Mouse (Mus musculus) induced T-regulatory cell, adult 2 months (primary cell): ENCODE data around the gene Gm525.
"Not testable (repeated sequence)": the region's sequence is repeated elsewhere in the genome, so short reads cannot be mapped to it uniquely, and the experiment has no call there.

Experiments used
- DNase-seq: peaks from one replicate; pipeline ENCODE4 v3.0.0-alpha.2; 2012; ENCODE audit warnings: low read depth

Gene Gm525

DNA sequence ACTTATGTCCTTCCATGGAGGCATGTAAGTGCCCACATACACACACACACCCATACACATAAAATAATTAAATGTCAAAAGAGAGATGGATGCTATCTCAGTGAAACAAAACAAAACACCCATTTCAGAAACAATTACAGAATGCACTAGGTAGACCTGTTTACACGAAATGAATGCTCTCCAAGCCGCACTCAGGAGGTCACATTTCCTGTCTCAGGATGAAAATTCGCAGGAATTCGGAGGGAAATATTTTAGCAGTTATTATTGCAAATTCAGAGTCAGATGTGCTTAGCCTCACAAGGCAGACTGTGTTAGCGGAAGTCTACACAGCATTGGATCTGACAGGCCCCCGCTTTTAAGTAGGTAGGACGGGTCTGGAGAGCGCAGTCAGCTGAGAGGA lies at the start of gene Gm525:
Gm525 (plus strand) TSS at position 301 of the 400 bp plus-strand sequence.
- no peak for DNase-seq

DNA sequence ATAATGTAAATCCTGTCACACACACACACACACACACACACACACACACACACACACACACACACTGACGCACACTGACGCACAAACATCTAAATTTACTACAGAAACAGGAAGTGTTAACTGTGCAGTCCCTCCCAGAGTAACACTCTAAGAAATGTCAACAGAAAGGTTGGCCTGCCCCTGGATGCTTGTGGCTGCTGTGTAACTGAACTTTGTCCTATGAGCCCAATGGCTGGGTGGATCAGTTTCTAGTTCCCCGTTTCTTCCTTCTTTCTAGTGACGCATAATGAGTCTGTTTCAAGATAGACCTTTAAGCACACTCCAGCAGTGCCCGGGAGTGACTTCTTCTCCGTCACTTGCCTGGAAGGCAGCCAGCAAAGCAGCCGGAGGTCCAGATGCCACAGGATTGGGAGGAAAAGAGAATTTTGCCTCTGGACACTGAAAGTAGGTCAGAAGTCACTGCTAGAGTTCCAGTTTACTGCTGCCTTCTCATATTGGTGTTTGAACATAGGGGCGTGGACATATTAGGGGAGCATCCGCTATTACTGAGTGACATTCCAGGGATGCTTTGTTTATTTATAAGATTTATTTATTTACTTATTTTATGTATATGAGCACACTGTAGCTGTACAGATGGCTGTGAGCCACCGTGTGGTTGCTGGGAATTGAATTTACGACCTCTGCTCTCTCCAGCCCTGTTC lies 49.3 kb upstream of the Gm525 start:
- peak; percentile 82 for DNase-seq

DNA sequence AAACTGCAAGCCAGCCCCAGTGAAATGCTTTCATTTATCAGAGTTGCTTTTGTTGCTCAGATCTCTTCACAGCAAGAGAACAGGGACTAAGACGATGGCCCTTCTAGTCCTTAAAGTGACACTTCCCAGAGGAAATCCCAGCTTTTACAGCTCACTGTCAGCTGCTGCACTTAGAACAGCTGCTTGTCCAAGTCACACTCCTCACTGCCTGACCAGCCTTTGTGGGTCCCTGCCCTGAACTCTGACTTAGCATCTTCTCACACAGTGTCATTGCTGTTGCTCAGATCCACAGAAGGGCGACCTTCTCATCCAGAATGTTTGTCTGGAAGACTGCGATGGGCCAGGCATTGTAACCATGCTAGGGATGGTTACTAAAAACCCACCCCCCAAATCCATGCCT lies 48.0 kb upstream of the Gm525 start:
- DNase-seq, result no peak

DNA sequence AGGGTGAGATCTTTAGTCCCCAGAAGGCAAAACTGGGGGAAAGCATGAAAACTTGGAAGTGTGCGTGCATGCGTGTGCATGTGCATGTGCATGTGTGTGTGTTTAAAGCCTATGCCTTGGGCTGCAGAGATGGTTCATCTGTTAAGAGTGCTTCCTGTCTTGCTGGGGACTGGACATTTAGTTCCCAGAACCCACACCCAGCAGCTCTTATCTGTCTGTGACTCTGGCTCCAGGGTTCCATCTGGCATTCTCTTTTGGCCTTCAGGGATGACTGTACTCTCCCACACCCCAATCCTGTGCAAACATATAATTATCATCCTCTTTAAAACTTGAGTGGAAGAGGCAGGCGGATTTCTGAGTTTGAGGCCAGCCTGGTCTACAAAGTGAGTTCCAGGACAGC lies 47.5 kb upstream of the Gm525 start:
- DNase-seq, result no peak

DNA sequence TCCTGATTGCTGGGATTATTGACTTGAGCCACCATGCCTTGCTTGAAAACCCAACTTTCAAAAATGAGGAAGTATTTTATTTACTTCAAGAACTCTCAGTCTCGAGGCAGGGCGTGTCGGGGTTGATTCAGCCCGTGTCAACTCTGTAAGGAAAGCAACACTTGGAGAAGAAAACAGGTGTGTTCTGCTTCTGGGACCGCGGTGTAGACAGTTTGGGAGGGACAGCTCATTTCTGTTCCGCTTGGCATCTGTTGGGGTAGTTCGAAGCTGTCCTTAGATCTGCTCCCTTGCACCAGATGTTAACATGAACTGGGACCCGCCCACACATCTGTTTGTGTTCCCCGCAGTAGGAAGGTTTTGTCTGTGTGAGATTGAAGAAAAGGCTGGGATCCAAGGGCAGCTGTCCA lies 45.7 kb upstream of the Gm525 start:
- DNase-seq, result peak; percentile 38

DNA sequence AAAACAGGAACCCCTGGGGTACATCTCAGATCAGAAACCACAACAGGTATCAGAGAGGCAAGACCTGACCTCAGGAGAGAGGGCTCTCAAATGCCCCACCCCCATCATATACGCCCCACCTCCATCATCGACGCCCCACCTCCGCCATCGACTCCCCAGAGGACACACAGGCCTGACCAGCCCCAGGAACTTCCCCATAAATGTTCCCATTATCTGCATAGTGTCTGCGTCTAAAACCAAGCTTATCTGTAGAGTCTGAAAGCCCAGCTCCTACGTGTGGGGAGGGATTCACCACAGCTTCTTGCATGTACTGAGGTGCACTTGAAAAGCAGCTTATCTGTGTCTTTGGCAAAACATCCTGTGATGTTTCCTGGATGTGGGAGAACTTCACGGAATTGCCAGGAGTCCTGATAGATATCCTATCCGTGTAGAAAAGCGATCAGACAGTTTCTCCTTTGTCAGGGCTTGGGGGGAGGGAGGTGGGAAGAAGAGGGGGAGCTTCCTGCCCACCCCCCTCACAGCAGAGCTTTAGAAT lies 44.7 kb upstream of the Gm525 start:
- DNase-seq, result peak; percentile 44

DNA sequence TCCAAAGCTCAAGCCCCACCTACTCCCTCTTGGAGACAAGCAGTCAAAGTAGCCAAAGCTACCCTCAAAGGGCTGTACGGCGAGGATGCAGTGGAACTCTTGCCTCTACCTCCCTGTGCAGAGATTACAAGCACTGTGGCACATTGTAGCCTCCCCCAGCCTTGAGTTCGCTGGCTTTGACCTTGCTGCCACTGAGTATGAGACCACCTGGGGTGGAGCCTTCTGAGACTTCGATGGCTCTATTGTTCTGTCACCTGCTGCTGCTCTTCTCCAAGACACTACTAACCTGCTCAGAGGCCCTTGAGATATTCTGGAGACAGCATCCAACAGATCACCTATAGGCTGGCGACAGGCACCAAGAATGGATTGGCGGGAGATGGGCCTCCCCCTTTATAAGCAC lies 43.1 kb upstream of the Gm525 start:
- DNase-seq, result no peak

DNA sequence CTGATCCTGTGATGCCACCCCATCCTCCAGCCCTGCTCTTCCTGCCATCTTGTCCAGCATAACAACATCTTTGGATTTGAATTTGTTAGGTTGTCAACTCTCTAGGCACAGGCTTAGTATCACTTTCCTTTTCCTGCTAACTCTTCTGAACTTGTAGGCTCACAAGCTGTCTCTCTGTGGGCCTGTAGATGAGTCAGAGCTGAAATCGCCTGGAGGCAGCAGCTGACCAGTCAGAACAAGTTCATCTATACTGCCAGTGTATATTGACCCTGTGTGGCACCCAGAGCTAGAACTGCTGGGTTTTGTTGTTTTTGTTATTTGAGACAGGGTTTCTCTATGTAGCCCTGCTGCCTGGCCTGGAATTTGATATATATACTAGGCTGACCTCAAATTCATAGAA lies 42.5 kb upstream of the Gm525 start:
- DNase-seq, result no peak

DNA sequence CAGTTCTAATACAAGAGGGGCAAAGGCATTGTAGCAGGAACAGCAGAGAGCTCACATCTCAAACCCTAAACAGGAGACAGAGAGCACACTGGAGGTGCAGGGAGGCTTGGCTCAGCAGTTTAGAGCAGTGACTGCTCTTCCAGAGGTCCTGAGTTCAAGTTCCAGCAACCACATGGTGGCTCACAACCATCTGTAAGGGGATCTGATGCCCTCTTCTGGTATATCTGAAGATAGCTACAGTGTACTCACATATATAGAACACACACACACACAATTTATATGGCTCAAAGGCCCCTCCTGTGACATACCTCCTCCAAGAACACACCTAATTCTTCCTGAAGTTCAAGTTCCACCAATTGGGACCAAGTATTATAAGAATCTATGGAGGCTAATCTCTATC lies 39.0 kb upstream of the Gm525 start:
- DNase-seq, result no peak

DNA sequence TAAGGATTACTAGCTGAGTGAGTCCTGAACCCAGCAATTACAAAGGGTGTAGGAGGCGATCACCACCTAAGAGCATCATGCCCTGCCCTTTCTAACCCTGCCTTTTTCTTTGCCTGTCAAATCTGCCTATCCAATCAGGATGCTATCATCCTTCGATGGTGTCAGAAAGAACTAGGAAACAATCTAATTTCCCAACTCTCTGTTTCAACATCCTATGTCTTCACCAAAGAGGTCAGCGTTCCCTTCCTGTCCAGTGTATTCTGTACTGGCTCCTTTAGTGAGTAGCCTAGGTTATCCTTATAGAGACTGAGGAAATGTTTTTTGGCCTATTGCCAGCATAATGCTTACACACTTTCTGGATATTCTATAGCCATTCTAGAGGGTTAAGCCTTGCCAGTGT lies 38.1 kb upstream of the Gm525 start:
- no peak for DNase-seq

DNA sequence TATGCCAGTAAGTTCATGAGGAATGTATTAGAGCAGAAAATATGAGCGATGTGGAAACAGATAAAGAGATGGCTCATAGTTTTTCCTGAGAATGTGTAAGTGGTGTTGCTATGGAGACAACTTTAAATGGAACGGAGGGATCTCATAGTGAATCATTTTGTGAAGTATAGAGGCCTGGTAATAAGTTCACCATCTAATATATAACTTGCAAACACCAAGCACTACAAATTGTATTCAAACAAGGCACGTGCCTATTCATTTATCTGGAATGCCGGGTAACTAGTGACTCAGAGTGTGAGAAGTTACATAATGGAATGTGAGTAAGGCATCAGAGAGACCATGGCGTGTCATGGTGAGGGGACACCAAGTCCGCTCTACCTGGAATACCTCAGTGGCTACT lies 35.1 kb upstream of the Gm525 start:
- DNase-seq, result no peak

DNA sequence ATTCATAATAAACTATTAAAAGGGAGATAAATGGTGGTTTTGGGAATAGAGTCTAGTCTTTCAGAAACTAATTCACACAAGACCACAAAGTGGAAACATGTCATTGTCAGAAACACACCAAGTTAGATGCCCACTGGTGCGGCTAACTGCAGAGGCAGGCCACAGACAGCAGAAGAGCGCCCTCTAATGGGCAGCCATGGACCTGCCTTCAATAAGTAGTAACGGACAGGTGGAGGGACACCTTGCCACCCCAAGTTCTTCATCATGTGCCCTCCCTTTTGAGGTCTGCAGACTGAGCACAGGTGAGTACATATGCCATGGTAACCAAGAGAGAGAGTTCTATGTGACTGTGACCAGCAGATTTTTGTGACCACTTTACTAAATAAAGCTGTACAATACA lies 34.3 kb upstream of the Gm525 start:
- DNase-seq, result peak; percentile 80

DNA sequence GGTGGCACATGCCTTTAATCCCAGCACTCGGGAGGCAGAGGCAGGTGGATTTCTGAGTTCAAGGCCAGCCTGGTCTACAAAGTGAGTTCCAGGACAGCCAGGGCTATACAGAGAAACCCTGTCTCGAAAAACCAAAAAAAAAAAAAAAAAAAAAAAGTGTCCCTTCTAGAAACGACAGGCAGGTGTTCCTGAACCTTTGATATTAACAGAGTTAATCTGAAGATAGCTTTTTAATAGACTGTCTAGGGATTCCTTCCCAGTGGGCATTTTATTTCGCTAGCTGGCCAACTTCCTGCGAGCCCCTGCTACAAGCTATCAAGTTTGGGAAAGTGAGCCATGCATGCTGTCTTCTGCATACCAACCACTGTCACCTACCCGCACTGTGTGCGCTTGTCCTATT lies 32.6 kb upstream of the Gm525 start:
- not testable (repeated sequence) for DNase-seq

DNA sequence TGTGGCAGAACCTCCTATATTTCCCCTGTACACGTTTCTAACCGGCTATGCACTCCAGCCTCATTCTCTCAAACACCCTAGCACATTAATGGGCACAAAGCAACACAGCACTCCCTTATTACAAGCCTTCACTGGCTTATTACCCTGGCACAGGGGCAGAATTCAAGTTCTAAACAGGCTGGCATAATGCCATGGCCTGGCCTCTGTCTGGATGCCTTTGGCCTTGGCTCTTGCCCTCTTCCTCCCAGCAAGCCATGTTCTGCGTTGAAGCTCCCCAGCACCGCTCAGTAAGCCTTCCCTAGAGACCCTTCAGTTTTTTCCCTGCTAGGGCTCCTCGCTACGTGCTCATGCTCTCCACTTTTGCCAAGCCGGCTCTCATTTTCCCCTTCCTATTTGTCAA lies 30.6 kb upstream of the Gm525 start:
- no peak for DNase-seq

DNA sequence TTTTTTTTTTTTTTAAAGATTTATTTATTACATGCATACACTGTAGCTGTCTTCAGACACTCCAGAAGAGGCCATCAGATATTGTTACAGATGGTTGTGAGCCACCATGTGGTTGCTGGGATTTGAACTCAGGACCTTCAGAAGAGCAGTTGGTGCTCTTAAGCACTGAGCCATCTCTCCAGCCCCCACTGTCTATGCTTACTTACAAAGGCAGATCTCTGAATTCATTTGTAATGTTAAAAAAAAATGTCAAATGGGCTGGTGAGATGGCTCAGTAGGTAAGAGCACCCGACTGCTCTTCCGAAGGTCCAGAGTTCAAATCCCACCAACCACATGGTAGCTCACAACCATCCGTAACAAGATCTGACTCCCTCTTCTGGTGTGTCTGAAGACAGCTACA lies 28.1 kb upstream of the Gm525 start:
- not testable (repeated sequence) for DNase-seq

DNA sequence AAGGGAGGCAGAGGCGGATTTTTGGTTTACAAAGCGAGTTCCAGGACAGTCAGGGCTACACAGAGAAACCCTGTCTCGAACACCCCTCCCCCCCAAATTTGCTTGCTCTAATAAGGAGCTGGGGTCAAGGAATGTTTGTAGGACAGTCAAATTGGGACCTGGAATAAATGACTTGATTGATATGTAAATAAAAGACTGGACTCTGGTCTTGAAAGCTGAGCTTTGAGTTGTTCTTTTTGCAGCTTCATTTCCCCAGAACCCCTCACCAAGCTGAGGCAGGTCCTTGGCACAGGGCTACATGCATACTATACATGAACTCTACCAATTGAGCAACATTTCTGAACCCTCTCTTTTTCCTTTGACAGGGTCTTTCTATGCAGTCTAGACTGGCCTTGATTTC lies 27.6 kb upstream of the Gm525 start:
- no peak for DNase-seq

DNA sequence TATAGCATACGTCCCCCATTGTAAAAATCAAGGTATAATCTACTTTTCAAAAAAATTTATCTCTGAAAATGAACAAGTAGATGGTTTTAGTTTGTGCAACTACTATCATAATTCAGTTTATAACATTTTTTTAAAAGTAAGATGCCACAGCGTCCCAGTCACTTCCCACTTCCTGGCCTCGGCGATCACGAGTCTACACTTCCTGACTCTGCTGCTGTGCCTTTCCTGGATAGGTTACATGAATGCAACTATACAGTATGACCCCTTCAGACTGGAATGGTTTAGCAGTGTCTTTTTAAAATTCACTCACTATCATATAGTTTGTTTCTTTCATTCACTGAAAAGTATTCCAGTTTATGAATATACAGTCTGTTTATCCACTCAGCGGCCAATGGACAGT lies 21.9 kb upstream of the Gm525 start:
- DNase-seq, result no peak

DNA sequence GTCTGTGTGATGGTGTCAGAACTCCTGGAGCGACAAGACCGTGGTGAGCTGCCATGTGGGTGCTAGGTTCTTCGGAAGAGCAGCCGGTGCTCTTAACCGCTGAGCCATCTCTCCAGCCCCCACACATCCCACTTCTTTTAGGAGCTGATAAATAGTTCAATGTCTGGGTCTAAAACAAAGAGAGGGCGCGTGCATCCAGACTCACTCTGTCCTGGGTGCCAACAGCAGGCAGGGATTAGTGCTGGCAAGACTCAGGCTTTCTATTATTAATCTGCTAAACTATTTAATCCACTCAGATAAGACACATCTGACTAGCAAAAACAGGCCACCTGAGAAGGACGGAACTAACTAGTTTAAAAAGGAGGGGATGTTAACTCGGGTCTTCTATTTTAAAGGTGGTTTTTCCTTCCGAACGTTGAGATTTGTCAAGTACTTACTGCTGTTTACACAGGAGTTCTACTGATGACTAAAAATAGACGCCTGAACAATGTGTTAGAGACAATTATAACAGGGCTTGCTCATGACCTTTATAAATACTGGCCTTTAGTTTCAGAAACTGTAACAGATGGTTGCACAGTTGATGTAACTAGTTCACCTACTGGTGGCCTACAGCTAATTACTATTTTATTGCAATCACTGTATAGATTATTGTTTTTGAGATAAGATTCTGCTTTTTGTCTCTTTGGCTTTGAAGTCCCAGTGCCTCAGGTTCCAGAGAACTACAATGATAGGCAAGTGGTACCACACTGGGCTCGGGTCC lies 17.5 kb upstream of the Gm525 start:
- no peak for DNase-seq

DNA sequence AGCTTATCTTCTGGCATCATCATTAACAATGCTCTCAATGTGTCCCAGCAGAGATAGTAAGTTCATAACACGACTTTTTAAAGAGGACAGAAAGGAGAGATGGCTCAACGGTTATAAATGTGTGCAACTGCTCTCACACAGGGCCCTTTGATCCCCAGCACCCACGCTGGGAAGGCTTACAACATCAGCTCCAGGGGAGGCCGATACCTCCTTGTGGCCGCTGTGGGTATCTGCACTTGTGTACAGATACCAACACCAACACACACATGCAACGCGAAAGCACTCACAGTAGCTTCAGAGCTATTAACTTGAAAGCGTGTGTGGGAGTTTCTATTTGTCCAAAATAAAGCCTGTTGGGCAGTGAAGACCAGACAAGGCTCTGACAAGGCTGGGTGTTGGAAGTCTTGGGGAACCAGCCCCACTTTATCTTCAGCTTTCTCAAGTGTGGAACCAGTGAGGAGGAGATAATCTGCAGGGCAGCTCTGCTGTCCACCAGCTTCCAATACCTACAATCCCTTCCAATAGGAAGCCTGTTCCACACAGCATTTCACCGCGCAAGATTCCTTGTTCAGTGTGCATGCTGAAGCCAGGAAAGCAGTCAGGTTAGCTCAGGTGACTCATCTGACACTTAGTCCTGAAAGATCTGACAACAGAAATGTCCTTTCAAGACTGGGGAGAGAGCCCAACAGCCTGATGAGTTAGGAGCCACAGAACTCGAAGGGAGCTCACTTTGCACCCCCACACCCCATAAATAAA lies 14.9 kb upstream of the Gm525 start:
- peak; percentile 71 for DNase-seq

DNA sequence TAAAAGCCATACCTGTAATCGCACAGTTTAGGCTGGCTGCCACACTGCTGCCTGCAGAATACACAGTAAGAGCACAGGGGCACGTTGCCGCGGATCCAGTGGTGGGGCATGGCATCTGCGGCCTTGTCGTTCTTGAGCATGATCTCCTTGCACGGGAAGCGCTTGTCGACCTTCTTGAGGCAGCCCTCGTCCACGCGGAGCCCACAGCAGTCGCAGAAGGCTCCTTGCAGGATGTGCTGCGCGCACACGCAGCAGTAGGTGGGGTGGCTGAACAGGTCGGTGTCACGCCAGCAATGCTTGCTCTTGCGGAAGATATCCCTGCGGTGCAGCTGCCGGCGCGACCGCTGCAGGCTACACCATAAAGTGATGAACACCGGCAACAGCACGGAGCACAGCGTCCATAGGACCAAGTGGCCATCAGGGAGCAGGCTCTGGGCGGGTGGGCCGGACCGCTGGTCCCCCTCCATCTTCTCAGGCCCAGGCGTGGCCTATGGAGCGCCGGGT lies 13.7 kb upstream of the Gm525 start:
- peak; percentile 78 for DNase-seq

DNA sequence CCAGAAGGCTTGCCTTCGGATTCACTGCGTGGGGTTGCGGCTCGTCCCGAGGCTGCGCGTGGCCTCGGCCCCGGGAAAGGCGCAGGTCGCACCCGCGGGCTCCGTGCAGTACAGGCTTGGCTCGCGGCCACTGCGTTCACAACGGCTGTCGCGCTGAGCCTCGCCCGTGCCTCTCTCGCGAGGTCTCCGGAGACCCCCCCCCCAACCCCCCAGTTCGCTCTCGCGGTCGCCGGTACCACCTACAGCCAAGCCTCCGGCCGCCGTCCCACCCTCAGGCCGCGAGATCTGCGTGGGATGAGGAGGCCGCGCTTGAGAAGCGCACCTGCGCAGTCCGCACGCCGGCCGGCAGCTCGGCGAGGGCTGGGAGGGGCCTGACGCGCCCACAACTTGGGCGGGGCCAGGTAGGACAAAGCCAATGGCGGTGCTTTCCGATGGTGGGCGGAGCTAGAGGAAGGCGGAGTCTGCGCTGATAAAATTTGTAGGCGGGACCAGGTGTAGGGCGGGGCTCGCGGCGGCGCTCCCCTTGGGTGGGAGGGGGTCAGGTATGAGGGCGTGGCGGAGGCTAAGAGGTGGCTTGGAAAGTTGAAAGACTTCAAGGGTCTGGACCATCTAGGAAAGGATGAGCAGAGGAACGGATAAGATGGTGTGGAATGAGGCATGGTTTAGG lies 13.1 kb upstream of the Gm525 start:
- DNase-seq, result peak; percentile 97

DNA sequence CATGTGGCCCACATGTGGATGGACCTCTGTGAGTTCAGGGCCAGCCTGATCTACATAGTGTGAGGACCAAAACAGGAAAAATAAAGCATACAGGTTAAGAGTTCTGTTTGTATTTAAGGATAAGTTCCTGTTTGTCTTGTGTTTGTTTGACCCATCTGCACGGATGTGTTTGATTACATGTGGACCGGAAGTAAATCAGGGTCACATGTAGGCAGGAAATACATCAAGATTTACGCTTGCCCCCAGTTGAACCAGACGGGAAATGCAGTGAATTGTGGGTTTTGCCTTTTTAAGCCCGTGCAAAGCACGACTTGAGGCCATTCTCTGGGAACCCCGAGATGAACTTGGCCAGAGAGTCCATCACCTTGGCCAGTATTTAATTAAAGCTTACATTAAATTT lies 12.3 kb upstream of the Gm525 start:
- peak; percentile 68 for DNase-seq
